Mouse (Mus musculus) olfactory bulb, adult 2 months (tissue): ENCODE measurements around the gene Arvcf. TPM values are rescaled to one million over a fixed set of nuclear protein-coding genes. Genes with fewer than 3 reads are reported as not detected.

Experiments
- H3K27ac ChIP-seq: fragments of 200-500 bp; 2 replicates; pipeline ENCODE4 v1.5.1; 2012; ENCODE audit warnings: low read depth, low read length; ENCODE audit not compliant: insufficient read depth
- H3K4me1 ChIP-seq: fragments of 200-500 bp; 2 replicates; pipeline ENCODE4 v1.6.1; 2012; ENCODE audit warnings: low read length; ENCODE audit not compliant: control insufficient read depth, insufficient read depth
- H3K4me3 ChIP-seq: fragments of 200-500 bp; 2 replicates; pipeline ENCODE4 v1.5.1; 2012; ENCODE audit warnings: mild to moderate bottlenecking, low read depth, low read length, moderate library complexity; ENCODE audit not compliant: insufficient read depth
- CTCF ChIP-seq: fragments of 200-500 bp; IDR thresholded peaks from 2 replicates; pipeline ENCODE4 v1.5.1; 2012; ENCODE audit warnings: low read depth, mild to moderate bottlenecking, low read length, moderate library complexity; ENCODE audit not compliant: insufficient read depth
- POLR2A ChIP-seq: fragments of 200-500 bp; IDR thresholded peaks from 2 replicates; pipeline ENCODE4 v1.6.1; 2012; ENCODE audit warnings: mild to moderate bottlenecking, low read depth, low read length, moderate library complexity; ENCODE audit not compliant: insufficient read depth
- WGBS: fragments of 180-500 bp; shearing (Covaris S2); methylation state at CpG from one replicate; pipeline ENCODE4 v1.1.7; 2018; 5-methylcytosine and 5-hydroxymethylcytosine counted together
- polyA plus RNA-seq: library from polyadenylated mRNA; stranded (reverse); fragments of >200 nt; gene quantifications from 2 replicates; pipeline ENCODE4 v1.2.4, GENCODE M21; 2012; ENCODE audit warnings: low replicate concordance; ENCODE audit not compliant: missing spikeins, insufficient read depth, insufficient read length

The Arvcf gene
- polyA plus RNA-seq, 1 experiment = not detected

GRCm38 (mm10) chr16:18428516-18429042, 80.6 kb downstream of the Arvcf start:
- Histone ChIP-seq H3K4me1 (peaks cover 20% of the 10 kb centered on the region), H3K4me3 (no peak overlapping the region), H3K27ac (no peak overlapping the region)
- TF ChIP-seq POLR2A (no peak), CTCF (no peak)
- 92% methylated on average over 7 of the region's 7 CpGs for WGBS

GRCm38 (mm10) chr16:18429641-18430040, 81.7 kb downstream of the Arvcf start:
- WGBS = 90% methylated on average over 8 of the region's 8 CpGs
- TF ChIP-seq POLR2A = no peak
- no peak for TF ChIP-seq CTCF
- peaks cover 16% of the 10 kb centered on the region for H3K4me1 ChIP-seq
- no peak overlapping the region for H3K4me3 ChIP-seq
- no peak overlapping the region for H3K27ac ChIP-seq

GRCm38 (mm10) chr16:18430641-18431212, 82.7 kb downstream of the Arvcf start:
- no peak for TF ChIP-seq POLR2A
- TF ChIP-seq CTCF = no peak
- WGBS = 89% methylated on average over 8 of the region's 8 CpGs
- no peak overlapping the region for H3K4me3 ChIP-seq

GRCm38 (mm10) chr16:18433341-18433920, 85.4 kb downstream of the Arvcf start:
- TF ChIP-seq POLR2A (no peak), CTCF (no peak)
- WGBS = 92% methylated on average over 5 of the region's 5 CpGs

More at GRCm38 (mm10) chr16:18430641-18431212, 82.7 kb downstream of the Arvcf start:
- Histone ChIP-seq H3K4me1 (peaks cover 8% of the 10 kb centered on the region), H3K27ac (no peak overlapping the region)

GRCm38 (mm10) chr16:18436128-18436527, 88.1 kb downstream of the Arvcf start:
- WGBS = 90% methylated on average over 6 of the region's 6 CpGs
- Histone ChIP-seq H3K4me1 (no peaks in the 10 kb centered on the region), H3K27ac (no peak overlapping the region), H3K4me3 (no peak overlapping the region)
- no peak for TF ChIP-seq POLR2A
- no peak for TF ChIP-seq CTCF

More at GRCm38 (mm10) chr16:18433341-18433920, 85.4 kb downstream of the Arvcf start:
- no peaks in the 10 kb centered on the region for H3K4me1 ChIP-seq
- no peak overlapping the region for H3K27ac ChIP-seq
- no peak overlapping the region for H3K4me3 ChIP-seq

DNA sequence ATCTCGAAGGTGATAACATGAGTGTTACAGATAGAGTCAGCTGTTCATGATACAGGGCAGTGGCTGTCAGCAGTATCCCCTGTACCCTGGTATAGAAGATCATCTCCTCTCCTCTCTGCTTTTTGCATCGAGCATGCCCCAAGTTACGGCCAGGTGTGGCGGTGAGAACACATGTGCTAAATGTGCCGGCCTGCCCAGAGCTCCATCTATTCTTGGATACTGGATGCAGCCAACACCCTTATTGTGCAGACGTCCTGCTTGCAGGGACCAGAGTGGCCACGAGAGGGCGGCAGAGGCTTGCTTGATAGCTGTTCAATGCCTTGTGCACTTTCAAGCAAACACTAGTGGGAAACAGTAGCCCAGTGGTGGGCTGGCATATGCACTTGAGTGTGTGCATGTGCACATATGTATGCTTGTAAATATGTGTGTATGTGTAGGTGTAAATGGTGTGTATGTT, 95.4 kb downstream of the Arvcf start:
- 21% methylated on average over 8 of the region's 8 CpGs for WGBS
- H3K27ac ChIP-seq = no peak overlapping the region
- H3K4me1 ChIP-seq = peaks cover 5% of the 10 kb centered on the region; the same call in 1 of the 2 replicates
- no peak overlapping the region for H3K4me3 ChIP-seq
- TF ChIP-seq POLR2A (no peak), CTCF (peak; percentile 91)

- Histone ChIP-seq H3K4me3 (no peak overlapping the region), H3K27ac (no peak overlapping the region), H3K4me1 (peaks cover 26% of the 10 kb centered on the region)
- TF ChIP-seq POLR2A (no peak), CTCF (no peak)
Observed at GRCm38 (mm10) chr16:18447243-18447642, 99.3 kb downstream of the Arvcf start.

DNA sequence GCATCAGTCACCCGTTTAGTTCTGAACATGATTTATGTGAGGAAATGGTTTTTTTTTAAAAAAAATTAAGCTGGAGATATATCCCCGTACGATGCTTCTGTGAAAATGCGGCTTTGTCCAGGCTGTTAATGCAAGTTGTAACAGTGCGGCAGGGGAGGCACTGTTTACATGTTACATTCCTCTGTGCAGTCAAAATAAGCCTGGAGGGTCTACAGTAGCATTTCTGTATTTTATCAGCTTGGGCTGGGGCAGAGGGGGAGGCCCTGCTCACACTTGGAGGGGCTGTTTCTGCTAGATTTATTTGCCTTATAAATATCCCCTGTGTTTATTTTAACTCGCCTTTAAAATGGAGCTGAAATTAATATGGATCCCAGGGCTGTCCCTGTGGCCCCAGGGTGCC, 100.1 kb downstream of the Arvcf start:
- peaks cover 33% of the 10 kb centered on the region for H3K4me1 ChIP-seq
- TF ChIP-seq CTCF (no peak), POLR2A (no peak)
- H3K27ac ChIP-seq = no peak overlapping the region
- 60% methylated on average over 6 of the region's 6 CpGs for WGBS
- H3K4me3 ChIP-seq = no peak overlapping the region

GRCm38 (mm10) chr16:18449005-18449404, 101.0 kb downstream of the Arvcf start:
- Histone ChIP-seq H3K27ac (no peak overlapping the region), H3K4me1 (peaks cover 41% of the 10 kb centered on the region), H3K4me3 (no peak overlapping the region)
- TF ChIP-seq CTCF = no peak
- no peak for TF ChIP-seq POLR2A
- WGBS = 98% methylated on average over 4 of the region's 4 CpGs
